Mouse (Mus musculus): ENCODE data around the gene Nrgn. TPM values are rescaled to one million over a fixed set of nuclear protein-coding genes. Genes with fewer than 3 reads are reported as not detected.

The Nrgn gene
- polyA plus RNA-seq (2016; fragmentation: Nextera tagmentation; extraction: Ambion mirVana) = 6.7 and 6.9 TPM in 2 replicates

DNA sequence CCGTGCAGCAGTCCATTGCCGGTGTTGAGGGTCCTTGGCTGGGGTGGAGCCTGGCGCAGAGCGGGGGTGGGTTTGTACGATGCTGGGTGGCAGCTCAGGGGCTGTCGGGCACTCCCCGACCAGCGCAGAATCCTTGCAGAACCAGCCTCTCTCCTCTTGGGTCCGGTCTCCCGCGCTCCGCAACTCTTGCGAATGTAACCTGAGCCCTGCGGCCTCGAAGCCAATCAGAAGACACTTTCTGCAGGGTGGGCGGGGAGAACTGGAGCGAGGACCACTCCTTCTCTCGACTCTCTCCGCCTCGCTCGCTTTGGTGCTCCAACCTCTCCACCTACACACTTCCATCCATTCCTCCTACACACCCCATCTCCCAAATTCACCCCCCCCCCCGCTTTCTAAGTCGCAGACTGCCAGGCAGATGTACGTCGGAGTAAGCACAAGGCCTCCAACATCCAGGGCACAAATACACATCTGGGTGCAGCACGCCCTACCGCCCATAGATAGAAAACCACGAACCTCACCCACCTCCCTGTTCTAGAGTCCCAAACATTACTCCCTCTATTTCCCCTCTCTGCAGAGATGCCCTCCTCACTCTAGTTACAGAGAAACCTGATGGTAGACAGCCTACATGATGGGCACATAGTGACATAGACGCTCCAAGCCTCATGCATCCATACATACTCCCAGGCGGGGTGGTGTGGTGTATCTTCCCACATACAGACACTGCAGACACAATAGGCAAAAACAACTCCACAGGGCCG is at the start of gene Nrgn:
TSS of gene Nrgn (minus strand) at position 369 of the 758 bp plus-strand sequence.
- Histone ChIP-seq H3K27me3 (peaks cover 47% of the 10 kb centered on the region), H3K27ac (no peak within 1 kb of the TSS), H3K4me3 (peak within 1 kb of the TSS; percentile 40), H3K4me2 (replicated peaks) (peak within 1 kb of the TSS; percentile 80), H3K4me1 (peaks cover 17% of the 10 kb centered on the region), H3K36me3 (no peaks in the 10 kb centered on the region), H3K9me3 (no peaks in the 10 kb centered on the region), H3K9ac (peak within 1 kb of the TSS; percentile 22; the same call in 1 of the 2 replicates)
- 5% methylated on average over 31 of the region's 31 CpGs for WGBS
- ATAC-seq (ENCODE audit: insufficient number of reproducible peaks, insufficient read depth, low FRiP score, low TSS enrichment) = peak; percentile 92

DNA sequence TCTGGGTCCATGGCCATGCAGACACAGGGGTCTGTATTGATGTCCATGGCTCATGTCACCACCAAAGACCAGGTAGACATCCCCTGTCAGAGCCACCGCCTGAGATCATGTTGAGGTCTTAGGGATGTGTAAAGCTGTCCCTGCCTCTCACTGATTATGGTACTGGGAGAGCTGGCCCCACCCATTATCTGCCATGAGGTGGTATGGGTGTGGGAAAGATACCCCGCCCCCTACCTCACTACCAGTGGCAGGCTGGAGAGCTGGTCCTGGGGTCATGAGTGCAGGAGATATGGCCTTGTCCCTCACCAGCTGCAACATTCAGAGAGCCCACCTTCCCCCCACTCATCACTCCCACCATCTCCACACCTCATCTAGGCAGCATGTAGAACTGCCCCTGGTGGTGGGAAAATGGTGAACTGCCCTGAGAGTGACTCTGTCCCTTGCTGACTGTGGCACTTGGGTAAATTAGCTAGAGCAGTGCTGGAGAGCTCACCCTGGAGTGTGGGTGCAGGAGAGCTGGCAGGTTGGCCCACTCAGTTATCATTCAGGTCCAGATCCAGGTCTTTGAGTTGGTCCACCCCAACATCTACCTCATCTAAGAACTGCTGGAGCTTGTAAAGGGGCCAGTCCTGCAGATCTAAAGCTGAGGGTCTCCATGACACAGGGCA is 48.0 kb upstream of the Nrgn start:
- H3K27ac ChIP-seq = no peak overlapping the region
- 0 out of 2 replicates have a peak, but pooled peaks have one; percentile 15 for ATAC-seq (ENCODE audit: insufficient number of reproducible peaks, insufficient read depth, low FRiP score, low TSS enrichment)
- 93% methylated on average over 2 of the region's 2 CpGs for WGBS

DNA sequence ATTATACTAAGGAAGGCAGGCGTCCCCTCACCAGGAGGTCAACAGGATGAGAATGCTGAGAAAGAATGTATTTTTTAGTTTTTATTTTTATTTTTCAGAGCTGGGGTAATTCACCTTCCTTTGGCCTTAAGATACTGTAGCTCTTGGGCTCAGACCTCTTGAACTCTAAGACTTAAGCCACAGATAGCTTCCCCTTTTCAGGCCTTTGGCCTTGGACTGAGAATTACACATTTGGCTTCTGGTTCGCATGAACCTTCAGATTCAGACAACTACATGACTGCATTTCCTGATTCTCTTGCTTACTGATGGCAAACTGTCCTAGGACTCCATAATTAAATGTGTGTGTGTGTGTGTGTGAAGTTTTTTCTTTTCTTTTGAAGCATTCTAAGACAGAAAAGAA is 45.9 kb upstream of the Nrgn start:
- Histone ChIP-seq H3K4me3 (no peak overlapping the region), H3K36me3 (no peaks in the 10 kb centered on the region), H3K27me3 (no peaks in the 10 kb centered on the region), H3K9me3 (no peaks in the 10 kb centered on the region), H3K4me2 (replicated peaks) (no peak overlapping the region), H3K9ac (no peak overlapping the region), H3K27ac (no peak overlapping the region), H3K4me1 (no peaks in the 10 kb centered on the region)
- WGBS = 84% methylated on average over 2 of the region's 2 CpGs
- ATAC-seq (ENCODE audit: insufficient number of reproducible peaks, insufficient read depth, low FRiP score, low TSS enrichment) = no peak

More for the DNA sequence above, 48.0 kb upstream of the Nrgn start:
- H3K36me3 ChIP-seq = no peaks in the 10 kb centered on the region
- H3K9ac ChIP-seq = no peak overlapping the region
- no peak overlapping the region for H3K4me3 ChIP-seq
- H3K4me1 ChIP-seq = no peaks in the 10 kb centered on the region
- no peaks in the 10 kb centered on the region for H3K27me3 ChIP-seq
- H3K9me3 ChIP-seq = no peaks in the 10 kb centered on the region
- H3K4me2 ChIP-seq (replicated peaks) = no peak overlapping the region

- H3K4me2 ChIP-seq (replicated peaks) = no peak overlapping the region
- ATAC-seq (ENCODE audit: insufficient number of reproducible peaks, insufficient read depth, low FRiP score, low TSS enrichment) = no peak
- no peaks in the 10 kb centered on the region for H3K9me3 ChIP-seq
- H3K36me3 ChIP-seq = no peaks in the 10 kb centered on the region
- H3K9ac ChIP-seq = no peak overlapping the region
- H3K4me3 ChIP-seq = no peak overlapping the region
- H3K27me3 ChIP-seq = 0 out of 2 replicates have a peak, but pooled peaks cover 3% of the 10 kb centered on the region
- 0 out of 2 replicates have a peak, but pooled peaks cover 4% of the 10 kb centered on the region for H3K4me1 ChIP-seq
- no peak overlapping the region for H3K27ac ChIP-seq
- 81% methylated on average over 1 of the region's 1 CpGs for WGBS
These were observed 42.9 kb upstream of the Nrgn start for GRCm38 (mm10) chr9:37595570-37595969.

GRCm38 (mm10) chr9:37593690-37594089 is 41.0 kb upstream of the Nrgn start:
- H3K9me3 ChIP-seq = no peaks in the 10 kb centered on the region
- H3K4me3 ChIP-seq = no peak overlapping the region
- H3K4me2 ChIP-seq (replicated peaks) = no peak overlapping the region
- ATAC-seq (ENCODE audit: insufficient number of reproducible peaks, insufficient read depth, low FRiP score, low TSS enrichment) = no peak
- 0 out of 2 replicates have a peak, but pooled peaks cover 3% of the 10 kb centered on the region for H3K27me3 ChIP-seq
- no peak overlapping the region for H3K27ac ChIP-seq
- H3K9ac ChIP-seq = no peak overlapping the region
- H3K4me1 ChIP-seq = 0 out of 2 replicates have a peak, but pooled peaks cover 4% of the 10 kb centered on the region
- WGBS = 70% methylated on average over 3 of the region's 3 CpGs
- H3K36me3 ChIP-seq = no peaks in the 10 kb centered on the region

GRCm38 (mm10) chr9:37592633-37593032 is 39.9 kb upstream of the Nrgn start:
- Histone ChIP-seq H3K4me1 (0 out of 2 replicates have a peak, but pooled peaks cover 4% of the 10 kb centered on the region), H3K9ac (no peak overlapping the region), H3K27ac (no peak overlapping the region), H3K27me3 (0 out of 2 replicates have a peak, but pooled peaks cover 3% of the 10 kb centered on the region), H3K4me2 (replicated peaks) (no peak overlapping the region), H3K36me3 (no peaks in the 10 kb centered on the region), H3K4me3 (no peak overlapping the region), H3K9me3 (no peaks in the 10 kb centered on the region)
- no peak for ATAC-seq (ENCODE audit: insufficient number of reproducible peaks, insufficient read depth, low FRiP score, low TSS enrichment)
- 58% methylated on average over 6 of the region's 6 CpGs for WGBS

DNA sequence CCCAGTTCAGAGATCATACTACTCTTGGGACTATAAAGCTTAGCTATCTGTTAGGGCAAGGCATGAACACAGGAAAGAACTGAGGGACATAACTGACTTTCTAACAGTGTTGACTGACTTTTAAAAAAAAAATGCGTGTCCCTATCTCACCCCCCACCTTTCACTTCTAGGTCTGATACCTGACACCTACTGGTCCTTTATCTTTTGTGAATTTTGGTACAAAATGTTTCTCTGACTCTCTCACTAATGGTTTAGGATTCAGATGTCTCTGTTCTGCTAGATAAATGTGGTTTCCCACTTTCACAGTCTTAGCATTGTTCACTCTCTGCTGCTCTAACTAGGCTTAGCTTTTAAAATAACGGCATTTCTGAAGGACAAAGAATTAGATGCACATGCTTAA is 39.3 kb upstream of the Nrgn start:
- H3K27me3 ChIP-seq = 0 out of 2 replicates have a peak, but pooled peaks cover 3% of the 10 kb centered on the region
- WGBS = 80% methylated on average over 2 of the region's 2 CpGs
- H3K4me3 ChIP-seq = no peak overlapping the region
- no peaks in the 10 kb centered on the region for H3K9me3 ChIP-seq
- 0 out of 2 replicates have a peak, but pooled peaks cover 4% of the 10 kb centered on the region for H3K4me1 ChIP-seq
- H3K36me3 ChIP-seq = no peaks in the 10 kb centered on the region
- no peak for ATAC-seq (ENCODE audit: insufficient number of reproducible peaks, insufficient read depth, low FRiP score, low TSS enrichment)
- H3K4me2 ChIP-seq (replicated peaks) = no peak overlapping the region
- no peak overlapping the region for H3K27ac ChIP-seq
- H3K9ac ChIP-seq = no peak overlapping the region

GRCm38 (mm10) chr9:37590381-37590780 is 37.7 kb upstream of the Nrgn start:
- H3K4me2 ChIP-seq (replicated peaks) = no peak overlapping the region
- 0 out of 2 replicates have a peak, but pooled peaks cover 4% of the 10 kb centered on the region for H3K4me1 ChIP-seq
- WGBS = 80% methylated on average over 4 of the region's 4 CpGs
- no peak overlapping the region for H3K9ac ChIP-seq
- no peak for ATAC-seq (ENCODE audit: insufficient number of reproducible peaks, insufficient read depth, low FRiP score, low TSS enrichment)
- H3K27me3 ChIP-seq = 0 out of 2 replicates have a peak, but pooled peaks cover 3% of the 10 kb centered on the region
- H3K27ac ChIP-seq = no peak overlapping the region
- no peaks in the 10 kb centered on the region for H3K36me3 ChIP-seq
- no peak overlapping the region for H3K4me3 ChIP-seq
- H3K9me3 ChIP-seq = no peaks in the 10 kb centered on the region

DNA sequence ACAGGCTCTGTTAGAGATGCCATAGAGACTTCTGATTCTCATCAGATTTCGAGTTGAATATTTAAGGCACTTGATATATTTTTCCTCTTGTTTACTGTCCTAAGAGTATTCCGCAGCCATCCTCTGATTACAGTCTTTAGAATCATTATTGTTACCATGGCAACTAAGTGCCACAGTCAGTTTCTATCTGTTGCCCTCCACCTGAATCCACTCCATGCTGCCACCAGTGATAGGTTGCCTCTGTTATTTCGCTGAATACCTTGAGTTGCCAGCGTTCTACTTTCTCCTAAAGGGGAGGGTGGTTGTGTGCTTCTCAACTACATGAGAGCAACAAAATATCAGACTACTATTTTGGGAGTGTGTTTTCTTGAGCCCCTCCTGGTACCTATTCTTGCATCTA is 34.0 kb upstream of the Nrgn start:
- H3K4me3 ChIP-seq = no peak overlapping the region
- no peak overlapping the region for H3K27ac ChIP-seq
- H3K9ac ChIP-seq = no peak overlapping the region
- H3K4me1 ChIP-seq = no peaks in the 10 kb centered on the region
- H3K27me3 ChIP-seq = no peaks in the 10 kb centered on the region
- no peak for ATAC-seq (ENCODE audit: insufficient number of reproducible peaks, insufficient read depth, low FRiP score, low TSS enrichment)
- no peaks in the 10 kb centered on the region for H3K36me3 ChIP-seq
- H3K9me3 ChIP-seq = no peaks in the 10 kb centered on the region
- no peak overlapping the region for H3K4me2 ChIP-seq (replicated peaks)
- WGBS = 78% methylated on average over 4 of the region's 4 CpGs

DNA sequence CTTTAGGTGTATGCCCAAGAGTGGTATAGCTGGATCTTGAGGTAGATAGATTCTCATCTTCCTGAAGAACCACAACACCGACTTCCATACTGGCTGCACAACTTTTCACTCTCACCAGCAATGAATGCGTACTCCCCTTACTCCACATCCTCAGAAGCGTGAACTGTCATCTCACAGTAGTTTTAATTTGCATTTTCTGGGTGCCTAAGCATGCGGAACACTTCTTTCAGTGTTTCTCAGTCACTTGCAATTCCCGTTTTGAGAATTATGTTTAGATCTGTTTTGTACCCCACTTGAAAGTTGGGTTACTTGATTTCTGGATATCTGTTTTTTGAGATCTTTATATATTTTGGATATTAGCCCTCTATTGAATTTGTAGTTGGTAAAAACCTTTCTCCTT is 30.9 kb upstream of the Nrgn start:
- no peaks in the 10 kb centered on the region for H3K27me3 ChIP-seq
- no peak for ATAC-seq (ENCODE audit: insufficient number of reproducible peaks, insufficient read depth, low FRiP score, low TSS enrichment)
- WGBS = 84% methylated on average over 5 of the region's 5 CpGs
- no peak overlapping the region for H3K4me3 ChIP-seq
- H3K4me2 ChIP-seq (replicated peaks) = no peak overlapping the region
- H3K9ac ChIP-seq = no peak overlapping the region
- H3K36me3 ChIP-seq = no peaks in the 10 kb centered on the region
- no peak overlapping the region for H3K27ac ChIP-seq
- no peaks in the 10 kb centered on the region for H3K4me1 ChIP-seq
- H3K9me3 ChIP-seq = no peaks in the 10 kb centered on the region

DNA sequence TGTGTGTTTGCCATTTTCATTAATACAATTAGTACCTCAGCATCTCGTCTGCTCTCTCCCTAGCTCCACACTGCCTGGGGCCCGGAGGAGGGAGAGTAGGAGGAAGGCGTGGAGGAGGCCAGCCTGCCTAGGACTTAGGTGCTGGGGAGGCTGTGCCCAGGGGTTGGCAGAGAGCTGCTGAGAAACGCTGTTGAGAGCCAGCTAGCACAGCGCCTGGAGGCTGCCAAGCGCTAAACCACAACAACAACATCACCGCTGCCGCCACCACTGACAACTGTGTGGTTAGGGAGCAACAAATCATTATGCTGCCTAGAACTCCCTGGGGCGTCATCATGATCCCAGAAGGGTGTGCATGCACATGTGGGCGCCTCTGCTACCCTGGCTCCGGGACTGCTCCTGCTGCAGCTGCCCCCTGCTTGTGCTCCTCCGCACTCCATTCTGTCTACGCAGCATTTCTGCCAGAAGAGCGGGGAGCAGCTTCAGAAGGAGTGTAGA is 23.8 kb upstream of the Nrgn start:
- WGBS = 22% methylated on average over 14 of the region's 14 CpGs
- Histone ChIP-seq H3K9me3 (no peaks in the 10 kb centered on the region), H3K4me1 (0 out of 2 replicates have a peak, but pooled peaks cover 4% of the 10 kb centered on the region), H3K4me2 (replicated peaks) (peak overlapping the region; percentile 35), H3K27ac (no peak overlapping the region), H3K27me3 (0 out of 2 replicates have a peak, but pooled peaks cover 3% of the 10 kb centered on the region), H3K36me3 (no peaks in the 10 kb centered on the region), H3K4me3 (no peak overlapping the region), H3K9ac (no peak overlapping the region)
- ATAC-seq (ENCODE audit: insufficient number of reproducible peaks, insufficient read depth, low FRiP score, low TSS enrichment) = 0 out of 2 replicates have a peak, but pooled peaks have one; percentile 22
